Mouse (Mus musculus) limb, embryonic 10.5 days (tissue): ENCODE measurements around the gene Sox6. TPM values are rescaled to one million over a fixed set of nuclear protein-coding genes. Genes with fewer than 3 reads are reported as not detected.

Source experiments
- DNase-seq: peaks from one replicate; pipeline ENCODE4 v3.0.0-alpha.2; 2017; ENCODE audit warnings: low spot score
- H3K27ac ChIP-seq: fragments of 300-500 bp; sonication (generic); 2 replicates; pipeline ENCODE4 v1.5.1; 2016; ENCODE audit warnings: mild to moderate bottlenecking
- H3K27me3 ChIP-seq: fragments of 300-500 bp; sonication (generic); 2 replicates; pipeline ENCODE4 v1.6.1; 2016; ENCODE audit warnings: low read depth, mild to moderate bottlenecking; ENCODE audit not compliant: poor library complexity, severe bottlenecking
- H3K36me3 ChIP-seq: fragments of 300-500 bp; sonication (generic); 2 replicates; pipeline ENCODE4 v1.6.1; 2016; ENCODE audit warnings: mild to moderate bottlenecking, moderate library complexity
- H3K4me1 ChIP-seq: fragments of 300-500 bp; sonication (generic); 2 replicates; pipeline ENCODE4 v1.6.1; 2016
- H3K4me3 ChIP-seq: fragments of 300-500 bp; sonication (generic); 2 replicates; pipeline ENCODE4 v1.5.1; 2016; ENCODE audit warnings: mild to moderate bottlenecking, moderate library complexity
- H3K9me3 ChIP-seq: fragments of 300-500 bp; sonication (generic); replicated peaks from 2 replicates; pipeline ENCODE4 v1.6.1; 2016; ENCODE audit warnings: mild to moderate bottlenecking
- WGBS: fragments of 180-500 bp; shearing (Covaris S2); methylation state at CpG from one replicate; pipeline ENCODE4 v1.1.7; 2016; 5-methylcytosine and 5-hydroxymethylcytosine counted together
- polyA plus RNA-seq: library from polyadenylated mRNA; unstranded; fragments of >200 nt; fragmentation: Nextera tagmentation; extraction: Ambion mirVana; gene quantifications from 2 replicates; pipeline ENCODE4 v1.2.1, GENCODE M21; 2016

The Sox6 gene
- polyA plus RNA-seq, 1 experiment from 2014 or later = 23.7 TPM

DNA sequence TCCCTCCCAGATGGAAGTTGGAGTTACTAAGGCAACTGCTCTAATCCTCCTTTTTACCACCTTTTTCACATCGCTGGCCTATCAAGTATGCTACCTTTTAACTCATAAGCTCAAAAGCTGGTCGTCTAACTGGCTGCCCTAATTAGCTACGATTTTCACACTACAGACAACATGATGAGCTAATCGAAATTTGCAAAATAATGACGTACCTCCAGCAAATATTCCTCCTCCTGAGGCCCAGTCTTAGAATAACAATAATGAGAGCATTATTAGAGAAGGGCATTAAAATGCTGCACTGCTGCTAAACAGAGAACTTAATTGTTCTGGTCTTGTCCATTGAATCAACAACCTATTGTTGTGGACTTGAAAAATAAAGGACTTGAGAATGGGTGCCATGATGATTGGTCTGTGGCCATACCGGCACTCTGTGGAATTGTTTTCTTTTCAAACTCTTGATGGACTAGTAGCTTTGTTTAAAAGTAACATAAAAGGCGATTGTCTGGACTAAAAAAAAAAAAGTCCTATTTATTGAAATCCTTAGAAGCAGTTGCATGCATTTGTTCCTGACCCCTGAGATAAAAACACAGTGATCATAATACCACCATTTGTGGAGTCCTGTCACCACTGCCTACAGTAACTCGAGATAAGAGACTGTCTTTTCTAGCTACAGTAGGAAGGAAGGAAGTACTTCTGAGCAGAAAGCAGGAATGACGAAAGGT is 172.5 kb downstream of the Sox6 start:
- Histone ChIP-seq H3K4me1 (peaks cover 41% of the 10 kb centered on the region), H3K4me3 (no peak overlapping the region), H3K36me3 (no peaks in the 10 kb centered on the region), H3K27ac (peak overlapping the region; percentile 36; the same call in 1 of the 2 replicates), H3K27me3 (no peaks in the 10 kb centered on the region), H3K9me3 (no peaks in the 10 kb centered on the region)
- 43% methylated on average over 9 of the region's 9 CpGs for WGBS
- DNase-seq = no peak

DNA sequence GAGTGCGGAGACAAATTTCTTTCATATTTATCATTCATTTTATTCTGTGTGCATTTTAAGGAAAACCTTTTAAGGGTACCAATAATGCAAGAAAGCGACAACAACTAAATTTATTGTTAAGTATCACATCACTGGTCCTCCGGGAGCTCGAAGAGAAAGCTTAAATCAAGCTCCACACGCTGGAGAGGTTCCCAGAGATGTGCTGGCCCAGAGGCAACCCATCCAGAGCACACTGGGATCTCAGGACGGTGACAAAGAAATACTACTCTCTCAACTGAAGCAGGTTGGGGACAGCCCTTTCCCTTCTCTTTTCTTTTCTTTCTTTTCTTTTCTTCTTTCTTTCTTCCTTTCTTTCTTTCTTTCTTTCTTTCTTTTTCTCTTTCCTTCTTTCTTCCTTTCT is 173.4 kb downstream of the Sox6 start:
- no peak overlapping the region for H3K4me3 ChIP-seq
- no peaks in the 10 kb centered on the region for H3K27me3 ChIP-seq
- H3K36me3 ChIP-seq = no peaks in the 10 kb centered on the region
- 71% methylated on average over 6 of the region's 6 CpGs for WGBS
- H3K27ac ChIP-seq = no peak overlapping the region
- H3K4me1 ChIP-seq = peaks cover 50% of the 10 kb centered on the region
- no peaks in the 10 kb centered on the region for H3K9me3 ChIP-seq
- DNase-seq = no peak

DNA sequence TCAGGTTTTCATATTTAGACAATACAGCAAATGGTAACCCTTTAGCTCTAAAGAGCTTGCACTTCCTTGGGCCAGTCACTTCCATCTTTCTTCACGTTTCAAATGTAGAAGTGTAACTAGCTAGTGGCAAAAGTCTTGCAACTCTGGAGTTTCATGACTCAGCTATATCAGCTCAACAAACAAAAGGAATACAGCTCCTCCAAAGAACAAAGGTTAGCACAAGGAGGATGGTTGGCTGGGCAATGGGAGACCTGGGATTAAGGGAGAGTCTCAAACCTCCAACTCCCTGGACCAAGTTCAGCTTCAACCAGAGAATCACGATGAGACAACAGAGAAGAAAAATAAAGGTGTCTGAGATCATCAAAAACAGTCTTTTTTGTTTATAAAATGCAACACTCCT is 174.2 kb downstream of the Sox6 start:
- Histone ChIP-seq H3K9me3 (no peaks in the 10 kb centered on the region), H3K36me3 (no peaks in the 10 kb centered on the region), H3K4me1 (peaks cover 59% of the 10 kb centered on the region), H3K27me3 (no peaks in the 10 kb centered on the region), H3K4me3 (no peak overlapping the region), H3K27ac (no peak overlapping the region)
- DNase-seq = no peak
- 62% methylated on average over 2 of the region's 2 CpGs for WGBS

DNA sequence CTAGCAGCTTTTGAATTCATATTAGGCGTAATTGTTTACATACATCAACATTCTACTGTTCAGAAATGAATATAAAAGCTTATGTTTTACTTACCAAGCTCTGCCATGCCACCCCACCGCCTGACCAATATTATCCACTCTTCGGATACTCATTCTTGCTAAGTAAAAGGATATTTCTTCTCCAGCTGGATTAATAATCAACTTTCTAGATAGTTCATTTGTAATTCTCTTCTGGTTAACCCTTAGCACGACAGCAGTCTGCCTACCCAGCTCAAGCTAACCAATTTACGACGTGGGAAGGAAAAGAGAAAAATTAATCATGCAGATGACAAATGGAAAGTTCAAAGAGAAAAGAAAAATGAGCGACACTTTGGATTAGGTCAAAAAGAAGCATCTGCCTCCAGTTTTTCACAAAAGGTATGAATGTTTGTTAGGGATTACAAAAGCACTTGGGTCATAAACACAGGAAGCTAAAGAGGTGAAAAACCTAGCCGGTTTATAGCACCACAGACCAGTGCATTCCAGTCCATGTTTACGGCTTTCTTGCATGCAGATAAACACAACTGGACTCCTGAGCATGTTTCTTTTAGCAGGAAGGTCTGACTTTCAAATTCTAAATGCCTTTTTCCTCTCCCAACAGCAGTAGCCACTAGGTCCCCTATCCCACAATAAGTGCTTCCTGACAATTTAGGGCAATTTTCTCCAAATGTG is 178.8 kb downstream of the Sox6 start:
- 51% methylated on average over 9 of the region's 9 CpGs for WGBS
- DNase-seq = no peak
- peak overlapping the region; percentile 30; the same call in 1 of the 2 replicates for H3K27ac ChIP-seq

DNA sequence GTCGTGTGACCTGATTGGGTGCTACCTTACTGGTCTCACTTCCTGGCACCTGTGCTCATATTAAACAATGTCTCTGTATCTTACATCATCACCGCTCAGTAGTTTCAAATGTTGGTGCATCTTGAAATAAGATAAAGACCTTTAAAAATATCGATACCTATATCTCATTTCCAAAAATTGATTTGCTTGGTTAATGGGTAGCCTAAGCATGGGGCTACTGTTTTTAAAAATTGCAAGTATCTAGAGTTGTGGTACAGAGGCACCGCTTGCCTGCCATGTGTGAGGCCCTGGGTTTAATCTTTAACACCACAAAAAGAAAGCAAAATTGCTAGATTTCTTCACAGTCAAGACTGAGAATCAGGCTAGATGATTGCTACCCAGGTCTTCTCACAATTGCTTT is 187.5 kb downstream of the Sox6 start:
- Histone ChIP-seq H3K4me1 (no peaks in the 10 kb centered on the region), H3K4me3 (no peak overlapping the region), H3K36me3 (no peaks in the 10 kb centered on the region), H3K27me3 (no peaks in the 10 kb centered on the region), H3K9me3 (no peaks in the 10 kb centered on the region), H3K27ac (no peak overlapping the region)
- DNase-seq = no peak
- WGBS = 91% methylated on average over 4 of the region's 4 CpGs

More for the DNA sequence above, 178.8 kb downstream of the Sox6 start:
- Histone ChIP-seq H3K27me3 (no peaks in the 10 kb centered on the region), H3K36me3 (no peaks in the 10 kb centered on the region), H3K4me1 (peaks cover 18% of the 10 kb centered on the region), H3K9me3 (no peaks in the 10 kb centered on the region), H3K4me3 (no peak overlapping the region)

DNA sequence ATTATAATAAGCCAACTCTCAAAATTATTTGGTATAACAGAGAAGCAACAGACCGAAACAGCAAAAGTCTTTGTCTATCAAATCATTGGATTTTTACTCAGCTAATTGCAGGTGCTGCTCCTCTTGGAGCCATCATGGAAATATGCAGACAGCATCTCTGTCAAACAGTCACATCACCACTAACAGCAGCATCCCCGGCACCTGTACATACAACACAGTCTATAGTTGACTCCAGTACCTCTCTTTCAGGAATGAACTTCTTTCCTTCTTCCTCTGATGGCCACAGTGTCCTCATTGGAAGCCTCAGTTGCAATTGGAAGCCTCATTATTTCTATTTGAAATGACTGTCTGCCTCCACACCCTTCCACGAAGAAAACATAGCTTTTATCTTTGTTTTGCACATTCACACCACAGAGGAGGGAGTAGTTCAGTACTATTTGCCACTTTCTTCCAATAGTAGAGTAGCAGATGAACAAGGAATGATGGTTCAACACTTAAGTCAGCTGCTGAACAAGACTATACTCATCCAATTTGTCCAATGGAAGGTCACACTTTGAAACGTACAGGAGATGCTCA is 192.7 kb downstream of the Sox6 start:
- Histone ChIP-seq H3K4me3 (no peak overlapping the region), H3K36me3 (no peaks in the 10 kb centered on the region), H3K9me3 (no peaks in the 10 kb centered on the region), H3K27me3 (no peaks in the 10 kb centered on the region), H3K4me1 (no peaks in the 10 kb centered on the region), H3K27ac (no peak overlapping the region)
- 88% methylated on average over 4 of the region's 4 CpGs for WGBS
- DNase-seq = no peak

DNA sequence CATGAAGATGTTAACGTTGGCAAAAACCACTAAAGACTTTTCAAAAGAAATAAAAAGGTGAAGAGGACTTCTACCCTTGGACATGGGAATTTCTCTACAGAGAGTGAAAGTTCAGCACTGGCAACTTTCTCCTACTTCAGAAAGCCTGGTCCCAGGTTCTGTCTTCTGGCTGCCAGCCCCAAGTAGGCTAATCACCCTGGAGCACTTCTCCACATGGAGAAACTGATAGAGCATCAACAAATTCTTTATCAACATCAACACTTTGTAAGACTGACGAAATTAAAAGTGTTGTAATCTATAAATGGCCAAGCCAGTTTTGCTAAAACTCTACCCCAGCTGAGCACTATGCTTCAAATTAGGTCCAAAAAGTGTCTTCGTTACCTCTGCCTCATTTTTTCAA is 193.7 kb downstream of the Sox6 start:
- no peaks in the 10 kb centered on the region for H3K36me3 ChIP-seq
- 85% methylated on average over 3 of the region's 3 CpGs for WGBS
- DNase-seq = no peak
- H3K27me3 ChIP-seq = no peaks in the 10 kb centered on the region
- no peak overlapping the region for H3K4me3 ChIP-seq
- H3K9me3 ChIP-seq = no peaks in the 10 kb centered on the region
- H3K4me1 ChIP-seq = no peaks in the 10 kb centered on the region
- no peak overlapping the region for H3K27ac ChIP-seq

DNA sequence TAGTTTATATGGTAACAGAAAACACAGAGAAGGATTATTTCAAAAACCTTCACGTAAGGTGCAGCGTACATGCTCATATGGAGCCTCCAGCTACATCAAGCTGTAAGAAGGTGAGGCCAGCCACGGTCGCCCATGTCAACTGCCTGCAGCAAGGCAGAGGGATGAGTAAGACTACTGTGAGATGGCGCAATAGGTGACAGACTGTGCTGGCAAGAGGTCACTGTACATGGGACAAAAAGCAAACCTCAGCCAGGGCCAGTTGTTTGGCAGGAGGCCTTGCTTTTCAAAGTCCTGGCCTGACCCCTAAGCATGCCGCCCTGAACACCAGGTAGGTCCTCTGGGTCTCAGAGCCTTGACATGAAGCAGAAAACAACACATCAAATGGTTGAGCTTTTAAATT is 194.2 kb downstream of the Sox6 start:
- Histone ChIP-seq H3K36me3 (no peaks in the 10 kb centered on the region), H3K27me3 (no peaks in the 10 kb centered on the region), H3K9me3 (no peaks in the 10 kb centered on the region), H3K4me1 (no peaks in the 10 kb centered on the region), H3K27ac (no peak overlapping the region), H3K4me3 (no peak overlapping the region)
- 91% methylated on average over 6 of the region's 6 CpGs for WGBS
- DNase-seq = no peak

DNA sequence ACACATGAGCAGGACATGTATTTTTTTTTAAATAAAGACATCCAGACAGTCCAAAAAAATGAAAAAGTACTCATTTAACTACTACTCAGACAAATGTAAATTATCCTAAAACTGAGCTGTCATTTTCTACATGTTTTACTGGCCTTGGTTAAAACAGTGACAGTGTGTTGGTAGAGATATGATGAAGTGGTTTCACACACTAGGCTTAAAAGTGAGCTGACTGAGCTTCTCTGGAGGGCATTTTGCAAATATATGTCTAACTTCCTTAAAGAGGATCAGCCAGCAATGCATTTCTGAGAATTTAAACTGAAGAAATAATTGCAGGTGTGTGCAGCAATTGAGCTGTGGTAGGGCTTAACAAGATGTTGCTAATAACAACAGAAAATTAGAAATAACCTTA is 196.3 kb downstream of the Sox6 start:
- no peaks in the 10 kb centered on the region for H3K27me3 ChIP-seq
- H3K27ac ChIP-seq = no peak overlapping the region
- no peak for DNase-seq
- H3K4me3 ChIP-seq = no peak overlapping the region
- no peaks in the 10 kb centered on the region for H3K4me1 ChIP-seq
- no peaks in the 10 kb centered on the region for H3K36me3 ChIP-seq
- H3K9me3 ChIP-seq = no peaks in the 10 kb centered on the region

DNA sequence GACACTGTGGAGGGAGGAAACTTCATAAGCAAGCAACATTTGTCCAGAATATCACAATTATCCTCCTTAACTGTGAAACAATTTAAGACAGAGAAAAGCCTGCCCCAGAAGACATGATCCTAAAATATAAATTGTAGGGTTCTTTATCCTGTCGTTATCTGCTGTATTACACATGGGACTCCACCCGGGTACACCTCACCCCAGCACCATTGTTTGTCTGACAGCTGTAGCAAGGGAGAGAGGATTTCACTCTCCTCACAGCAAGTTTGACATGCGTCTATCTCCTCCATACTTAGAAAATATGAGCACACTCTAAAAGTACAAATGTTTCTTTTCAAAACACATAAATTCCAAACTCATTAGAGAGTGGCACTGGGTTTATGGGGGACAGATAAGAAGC is 198.0 kb downstream of the Sox6 start:
- no peaks in the 10 kb centered on the region for H3K36me3 ChIP-seq
- H3K4me1 ChIP-seq = no peaks in the 10 kb centered on the region
- no peak for DNase-seq
- H3K27me3 ChIP-seq = no peaks in the 10 kb centered on the region
- H3K9me3 ChIP-seq = no peaks in the 10 kb centered on the region
- no peak overlapping the region for H3K27ac ChIP-seq
- 84% methylated on average over 3 of the region's 3 CpGs for WGBS
- no peak overlapping the region for H3K4me3 ChIP-seq

DNA sequence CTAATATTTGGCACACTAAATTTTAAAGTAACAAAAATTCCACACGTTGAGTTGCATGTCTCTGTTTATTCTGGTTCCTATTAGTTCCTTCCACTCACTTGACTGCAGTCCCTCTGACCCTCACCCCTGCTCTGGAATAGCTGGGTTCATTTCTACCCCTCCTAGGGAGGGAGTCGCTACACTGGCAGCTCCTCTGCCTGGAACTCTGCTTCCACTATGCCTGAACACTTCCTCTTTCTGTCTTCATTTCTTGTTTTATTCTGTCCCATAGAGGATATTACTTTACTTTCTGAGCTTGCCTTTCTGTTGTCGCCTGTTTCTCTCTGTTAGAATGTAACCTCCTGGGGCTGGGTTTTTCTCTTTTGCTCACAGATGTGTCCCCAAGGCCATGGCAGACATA is 203.6 kb downstream of the Sox6 start:
- H3K9me3 ChIP-seq = no peaks in the 10 kb centered on the region
- H3K4me1 ChIP-seq = peaks cover 26% of the 10 kb centered on the region
- DNase-seq = no peak
- WGBS = 86% methylated on average over 3 of the region's 3 CpGs
- no peak overlapping the region for H3K27ac ChIP-seq
- no peaks in the 10 kb centered on the region for H3K36me3 ChIP-seq
- no peak overlapping the region for H3K4me3 ChIP-seq
- H3K27me3 ChIP-seq = no peaks in the 10 kb centered on the region

DNA sequence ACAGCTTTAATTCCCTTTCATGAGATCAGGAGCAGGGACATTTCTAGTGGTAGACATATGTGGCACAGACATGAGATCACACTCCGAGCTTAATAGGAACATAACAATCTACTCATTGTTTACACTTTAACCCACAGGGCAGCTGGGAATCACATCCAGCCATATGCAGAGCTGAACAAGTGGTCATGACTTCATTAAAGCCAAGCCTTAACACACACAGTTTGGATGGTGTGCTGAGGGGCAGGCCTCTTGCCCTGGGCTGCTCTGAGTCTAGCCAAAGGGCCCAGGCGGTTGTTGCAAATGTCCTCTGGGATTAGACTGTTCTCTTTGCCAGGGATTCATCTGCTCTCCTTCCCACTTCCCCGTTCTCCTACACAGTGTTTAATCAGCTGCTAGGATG is 204.9 kb downstream of the Sox6 start:
- Histone ChIP-seq H3K4me1 (peaks cover 39% of the 10 kb centered on the region), H3K27me3 (no peaks in the 10 kb centered on the region), H3K36me3 (no peaks in the 10 kb centered on the region), H3K27ac (no peak overlapping the region), H3K4me3 (no peak overlapping the region), H3K9me3 (no peaks in the 10 kb centered on the region)
- DNase-seq = no peak
- WGBS = 61% methylated on average over 3 of the region's 3 CpGs
